Mouse (Mus musculus): ENCODE results near the gene B830017H08Rik. TPM values are rescaled to one million over a fixed set of nuclear protein-coding genes. Genes with fewer than 3 reads are reported as not detected.

B830017H08Rik gene
- polyA plus RNA-seq, 1 experiment from 2014 or later = 1.0 TPM

DNA sequence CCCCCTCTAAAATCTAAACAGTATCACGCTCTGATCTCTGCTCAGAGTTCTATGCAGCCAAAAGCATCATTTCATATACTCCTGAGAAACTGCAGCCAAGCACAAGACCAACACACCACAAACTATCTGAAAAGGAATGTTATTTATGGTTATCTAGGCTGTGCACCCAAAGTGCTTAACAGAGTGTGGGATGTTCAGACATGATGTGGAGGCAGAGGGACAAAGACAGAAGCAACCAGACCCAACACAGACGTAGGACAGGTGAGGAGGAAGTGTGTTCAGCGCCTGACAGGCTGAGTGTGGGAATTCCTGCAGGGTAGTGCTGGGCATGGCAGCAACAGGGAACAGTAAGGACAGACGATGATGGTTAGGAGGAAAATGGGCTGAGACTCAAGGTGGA is 46.6 kb downstream of the B830017H08Rik start:
- no peak for ATAC-seq
- no peak overlapping the region for H3K27ac ChIP-seq (ENCODE audit: low read depth, low read length)
- peaks cover 14% of the 10 kb centered on the region; the same call in 1 of the 2 replicates for H3K36me3 ChIP-seq (ENCODE audit: control insufficient read depth, insufficient read depth, low read length)
- H3K4me1 ChIP-seq (ENCODE audit: control insufficient read depth, insufficient read depth, low read length) = no peaks in the 10 kb centered on the region
- 96% methylated on average over 4 of the region's 4 CpGs for WGBS
- no peak for DNase-seq (ENCODE audit: low spot score)
- H3K9ac ChIP-seq (ENCODE audit: low read length) = no peak overlapping the region
- H3K4me2 ChIP-seq (ENCODE audit: low read length) = no peak overlapping the region
- no peak overlapping the region for H3K4me3 ChIP-seq (ENCODE audit: low read depth, low read length)
- H3K9me3 ChIP-seq (replicated peaks; ENCODE audit: control insufficient read depth, low read length) = no peaks in the 10 kb centered on the region
- no peaks in the 10 kb centered on the region for H3K27me3 ChIP-seq (replicated peaks; ENCODE audit: control insufficient read depth, insufficient read depth, low read length)

DNA sequence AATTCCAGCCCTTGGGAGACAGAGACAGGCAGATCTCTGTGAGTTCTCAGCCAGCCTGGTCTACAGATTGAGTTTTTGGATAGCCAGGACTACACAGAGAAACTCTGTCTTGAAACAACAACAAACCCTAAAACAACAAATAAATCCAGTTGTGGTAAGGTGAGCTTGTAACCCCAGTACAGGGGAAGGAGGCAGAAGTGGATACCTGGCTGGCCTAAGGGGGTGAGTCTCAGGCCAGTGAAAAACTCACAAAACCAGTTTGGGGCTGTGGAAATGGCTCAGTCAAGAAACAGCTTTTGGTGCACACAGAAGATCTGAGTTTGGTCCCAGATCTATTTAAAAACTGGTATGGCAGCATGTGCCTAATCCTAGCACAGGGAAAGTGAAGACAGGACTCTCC is 49.3 kb downstream of the B830017H08Rik start:
- H3K27ac ChIP-seq (ENCODE audit: low read depth, low read length) = no peak overlapping the region
- H3K4me3 ChIP-seq (ENCODE audit: low read depth, low read length) = no peak overlapping the region
- no peaks in the 10 kb centered on the region for H3K27me3 ChIP-seq (replicated peaks; ENCODE audit: control insufficient read depth, insufficient read depth, low read length)
- H3K36me3 ChIP-seq (ENCODE audit: control insufficient read depth, insufficient read depth, low read length) = peaks cover 20% of the 10 kb centered on the region; the same call in 1 of the 2 replicates
- H3K9me3 ChIP-seq (replicated peaks; ENCODE audit: control insufficient read depth, low read length) = no peaks in the 10 kb centered on the region
- DNase-seq (ENCODE audit: low spot score) (no peak), ATAC-seq (no peak)
- H3K4me1 ChIP-seq (ENCODE audit: control insufficient read depth, insufficient read depth, low read length) = peaks cover 2% of the 10 kb centered on the region; the same call in 1 of the 2 replicates
- no peak overlapping the region for H3K9ac ChIP-seq (ENCODE audit: low read length)
- no peak overlapping the region for H3K4me2 ChIP-seq (ENCODE audit: low read length)

DNA sequence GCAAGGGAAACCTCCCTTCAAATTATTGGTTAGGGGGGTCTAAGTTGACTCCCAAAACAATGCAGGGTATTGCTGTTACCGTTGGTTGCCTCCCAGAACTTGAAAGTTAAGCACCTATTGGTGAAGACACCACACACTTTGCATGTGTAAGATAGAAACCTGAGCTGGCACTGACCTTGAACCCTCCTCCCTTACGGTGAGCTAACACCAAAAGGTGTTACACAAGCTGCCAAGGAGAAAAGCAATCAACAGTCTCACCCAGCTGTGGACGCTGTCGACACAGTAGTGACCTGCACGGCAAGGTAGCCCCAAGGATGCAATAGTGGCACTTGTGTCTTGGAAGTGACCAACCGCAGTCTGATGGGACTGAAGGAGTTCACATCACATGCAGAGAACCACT is 51.2 kb downstream of the B830017H08Rik start:
- H3K9ac ChIP-seq (ENCODE audit: low read length) = no peak overlapping the region
- peaks cover 2% of the 10 kb centered on the region; the same call in 1 of the 2 replicates for H3K4me1 ChIP-seq (ENCODE audit: control insufficient read depth, insufficient read depth, low read length)
- H3K4me2 ChIP-seq (ENCODE audit: low read length) = no peak overlapping the region
- peaks cover 18% of the 10 kb centered on the region; the same call in 1 of the 2 replicates for H3K36me3 ChIP-seq (ENCODE audit: control insufficient read depth, insufficient read depth, low read length)
- no peak overlapping the region for H3K27ac ChIP-seq (ENCODE audit: low read depth, low read length)
- H3K27me3 ChIP-seq (replicated peaks; ENCODE audit: control insufficient read depth, insufficient read depth, low read length) = no peaks in the 10 kb centered on the region
- no peak overlapping the region for H3K4me3 ChIP-seq (ENCODE audit: low read depth, low read length)
- 95% methylated on average over 6 of the region's 6 CpGs for WGBS
- H3K9me3 ChIP-seq (replicated peaks; ENCODE audit: control insufficient read depth, low read length) = no peaks in the 10 kb centered on the region
- ATAC-seq (no peak), DNase-seq (ENCODE audit: low spot score) (no peak)

Other genes with a start within 250 kb of the B830017H08Rik start
- 23.3 and 27.1 TPM in 2 replicates for gene Slc7a4, start 249.9 kb upstream of the B830017H08Rik start, polyA plus RNA-seq (2014; fragmentation: Nextera tagmentation; extraction: Ambion mirVana)
- gene Smpd4, start 213.8 kb upstream of the B830017H08Rik start, polyA plus RNA-seq (2014; fragmentation: Nextera tagmentation; extraction: Ambion mirVana) = 34.3 and 35.7 TPM in 2 replicates
- gene Ccdc74a, start 186.7 kb upstream of the B830017H08Rik start, polyA plus RNA-seq (2014; fragmentation: Nextera tagmentation; extraction: Ambion mirVana) = 4.8 and 5.7 TPM in 2 replicates
- 23.4 and 31.8 TPM in 2 replicates for gene Med15, start 100.2 kb upstream of the B830017H08Rik start, polyA plus RNA-seq (2014; fragmentation: Nextera tagmentation; extraction: Ambion mirVana)
- gene Klhl22, start 73.5 kb upstream of the B830017H08Rik start, polyA plus RNA-seq (2014; fragmentation: Nextera tagmentation; extraction: Ambion mirVana) = 68.2 and 71.9 TPM in 2 replicates
- 0.89 and 1.1 TPM in 2 replicates for gene Scarf2, start 35.8 kb upstream of the B830017H08Rik start, polyA plus RNA-seq (2014; fragmentation: Nextera tagmentation; extraction: Ambion mirVana)
- gene Car15, start 5.2 kb downstream of the B830017H08Rik start, polyA plus RNA-seq (2014; fragmentation: Nextera tagmentation; extraction: Ambion mirVana) = 4.0 and 5.0 TPM in 2 replicates
- gene Gm20518, start 58.5 kb downstream of the B830017H08Rik start, polyA plus RNA-seq (2014; fragmentation: Nextera tagmentation; extraction: Ambion mirVana) = 0.26 and 0.38 TPM in 2 replicates
- gene Tssk1, start 61.1 kb downstream of the B830017H08Rik start, polyA plus RNA-seq (2014; fragmentation: Nextera tagmentation; extraction: Ambion mirVana) = 0.06 TPM in 1 of 2 replicates, not detected in the other
- gene Dgcr2, start 65.4 kb downstream of the B830017H08Rik start, polyA plus RNA-seq (2014; fragmentation: Nextera tagmentation; extraction: Ambion mirVana) = 75.3 and 93.1 TPM in 2 replicates
- gene Tssk2, start 65.5 kb downstream of the B830017H08Rik start, polyA plus RNA-seq (2014; fragmentation: Nextera tagmentation; extraction: Ambion mirVana) = 0.13 and 0.41 TPM in 2 replicates
- gene Ess2, start 78.2 kb downstream of the B830017H08Rik start, polyA plus RNA-seq (2014; fragmentation: Nextera tagmentation; extraction: Ambion mirVana) = 43.5 and 46.1 TPM in 2 replicates
- not detected in 2 replicates for gene Gsc2, start 81.9 kb downstream of the B830017H08Rik start, polyA plus RNA-seq (2014; fragmentation: Nextera tagmentation; extraction: Ambion mirVana)
- gene Slc25a1, start 95.1 kb downstream of the B830017H08Rik start, polyA plus RNA-seq (2014; fragmentation: Nextera tagmentation; extraction: Ambion mirVana) = 113 and 124 TPM in 2 replicates
- gene Vpreb2, start 147.3 kb downstream of the B830017H08Rik start, polyA plus RNA-seq (2014; fragmentation: Nextera tagmentation; extraction: Ambion mirVana) = 0.32 TPM in 1 of 2 replicates, not detected in the other
- 164 and 179 TPM in 2 replicates for gene Dgcr6, start 219.7 kb downstream of the B830017H08Rik start, polyA plus RNA-seq (2014; fragmentation: Nextera tagmentation; extraction: Ambion mirVana)

All from forebrain, embryonic 14.5 days (tissue).